Mouse (Mus musculus) urinary bladder, adult 18-20 months (tissue): ENCODE data around the gene Slc16a13.

ENCODE experiments used
- DNase-seq, 2 experiments: peaks; one replicate each; pipeline ENCODE4 v3.0.0; 2022; ENCODE audit warnings: low spot score in 2 of 2, mixed read lengths in 2 of 2

The Slc16a13 gene

GRCm38 (mm10) chr11:70232546-70232945 lies 11.7 kb upstream of the Slc16a13 start:
- DNase-seq: no peak

DNA sequence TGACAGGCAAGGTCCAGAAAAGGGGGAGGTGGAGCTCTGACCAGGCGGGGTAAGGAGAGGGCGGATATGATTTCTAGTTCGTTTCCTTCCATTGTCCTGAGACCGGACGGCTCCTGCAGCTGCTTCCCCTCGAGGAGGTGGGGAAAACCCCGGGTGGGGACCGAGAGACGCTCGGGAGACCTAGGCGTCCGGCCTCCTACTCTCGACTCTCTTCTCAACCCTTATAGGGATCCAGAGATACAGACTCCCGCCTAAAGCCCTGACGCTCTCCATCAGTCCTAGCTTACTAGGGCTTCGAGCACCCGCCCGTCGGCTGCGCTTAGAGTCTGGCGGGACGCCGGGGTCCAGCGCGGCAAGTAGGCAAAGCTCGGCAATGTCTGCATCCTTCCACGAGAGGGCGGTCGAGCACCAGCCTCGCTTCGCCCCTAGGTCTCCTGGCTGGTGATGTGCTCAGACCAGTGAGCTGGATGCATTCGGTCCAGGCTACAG lies 9.4 kb upstream of the Slc16a13 start:
- DNase-seq: peak; percentile 67 to 68

- no peak for DNase-seq
These were observed 8.6 kb upstream of the Slc16a13 start, which contains the start of gene Bcl6b for GRCm38 (mm10) chr11:70229260-70230010. Gene Bcl6b (minus strand): TSS chr11:70229798.

DNA sequence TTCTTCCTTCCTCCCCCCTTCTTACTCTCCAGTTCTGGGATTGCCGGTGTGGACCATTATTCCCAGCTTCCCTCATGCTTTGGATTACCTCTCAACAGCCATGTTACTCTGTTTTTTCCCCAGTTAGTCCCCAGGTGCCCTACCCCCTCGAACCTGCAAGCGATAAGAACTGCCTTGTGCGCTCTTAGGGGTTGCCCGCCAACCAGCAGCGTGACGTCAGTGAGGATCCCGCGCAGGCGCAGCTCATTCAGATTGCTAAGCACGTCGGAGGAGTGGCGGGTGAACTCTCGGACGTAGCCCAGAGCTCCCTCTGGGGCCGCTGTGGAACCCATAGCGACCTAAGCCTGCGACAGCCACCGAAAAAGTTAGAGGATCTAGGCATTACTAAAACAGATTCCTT lies 8.0 kb upstream of the Slc16a13 start:
- peak; percentile 54 to 70 for DNase-seq

DNA sequence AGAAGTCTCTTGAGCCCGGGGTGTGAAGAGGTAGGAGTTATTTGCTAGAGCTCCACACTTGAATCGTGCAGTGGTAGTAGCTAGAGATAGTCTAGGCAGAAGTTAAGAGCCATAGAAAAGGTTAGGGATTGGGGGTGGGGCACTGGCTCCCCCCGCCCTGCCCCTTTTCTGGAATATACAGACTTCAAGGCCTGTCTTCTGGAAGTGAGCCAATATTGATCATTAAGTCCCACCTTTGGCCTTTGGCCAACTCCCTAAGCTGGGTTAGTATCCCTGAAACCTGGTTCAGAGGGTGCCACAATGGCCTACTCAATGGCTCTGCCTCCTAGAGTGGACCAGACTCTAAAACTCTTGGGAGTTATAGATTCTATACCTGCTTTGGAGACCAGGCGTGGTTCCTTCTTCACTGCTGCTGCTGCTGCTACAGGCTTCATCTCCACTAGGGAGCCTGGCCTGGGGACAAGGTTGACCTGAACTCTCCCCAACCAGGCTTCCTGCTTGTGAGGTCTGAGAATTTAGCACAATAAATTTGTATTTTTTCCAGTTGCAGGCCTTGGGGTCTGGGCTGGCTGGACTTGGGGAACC lies 6.9 kb upstream of the Slc16a13 start:
- no peak for DNase-seq

DNA sequence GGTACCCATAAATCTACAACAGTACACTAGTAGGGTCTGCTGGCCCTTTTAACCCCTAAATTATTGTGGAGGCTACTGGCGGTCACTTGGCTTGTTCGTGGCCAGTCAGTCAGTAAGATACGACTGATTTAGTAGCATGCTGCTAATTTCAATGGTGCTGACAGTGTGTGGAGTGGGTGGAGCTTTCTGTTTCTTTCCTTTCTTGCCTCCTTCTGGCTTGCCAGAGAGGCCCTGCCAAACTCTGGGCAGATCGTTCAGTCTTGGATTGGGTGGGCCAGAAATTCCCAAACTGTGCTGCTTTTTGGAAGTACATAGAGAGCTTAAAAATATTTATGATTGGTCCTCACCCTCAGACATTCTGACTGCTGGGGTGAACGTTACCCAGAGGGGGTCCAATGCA lies 6.3 kb upstream of the Slc16a13 start:
- no peak for DNase-seq

DNA sequence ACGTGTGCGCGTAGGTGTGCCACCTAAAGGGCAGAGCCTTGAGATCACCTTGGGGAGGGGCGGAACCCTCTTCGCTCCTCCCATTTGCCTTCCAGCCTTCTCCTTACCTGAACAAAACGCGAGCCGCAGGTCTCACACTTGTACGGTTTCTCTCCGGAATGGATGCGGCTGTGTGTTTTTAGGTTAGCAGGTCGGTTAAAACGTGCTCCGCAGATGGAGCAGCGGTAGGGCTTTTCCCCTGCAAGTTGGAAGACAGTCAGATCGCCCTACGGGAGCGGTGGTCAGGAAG lies 5.7 kb upstream of the Slc16a13 start:
- DNase-seq: peak in 1 of 2 experiments; percentile 39

DNA sequence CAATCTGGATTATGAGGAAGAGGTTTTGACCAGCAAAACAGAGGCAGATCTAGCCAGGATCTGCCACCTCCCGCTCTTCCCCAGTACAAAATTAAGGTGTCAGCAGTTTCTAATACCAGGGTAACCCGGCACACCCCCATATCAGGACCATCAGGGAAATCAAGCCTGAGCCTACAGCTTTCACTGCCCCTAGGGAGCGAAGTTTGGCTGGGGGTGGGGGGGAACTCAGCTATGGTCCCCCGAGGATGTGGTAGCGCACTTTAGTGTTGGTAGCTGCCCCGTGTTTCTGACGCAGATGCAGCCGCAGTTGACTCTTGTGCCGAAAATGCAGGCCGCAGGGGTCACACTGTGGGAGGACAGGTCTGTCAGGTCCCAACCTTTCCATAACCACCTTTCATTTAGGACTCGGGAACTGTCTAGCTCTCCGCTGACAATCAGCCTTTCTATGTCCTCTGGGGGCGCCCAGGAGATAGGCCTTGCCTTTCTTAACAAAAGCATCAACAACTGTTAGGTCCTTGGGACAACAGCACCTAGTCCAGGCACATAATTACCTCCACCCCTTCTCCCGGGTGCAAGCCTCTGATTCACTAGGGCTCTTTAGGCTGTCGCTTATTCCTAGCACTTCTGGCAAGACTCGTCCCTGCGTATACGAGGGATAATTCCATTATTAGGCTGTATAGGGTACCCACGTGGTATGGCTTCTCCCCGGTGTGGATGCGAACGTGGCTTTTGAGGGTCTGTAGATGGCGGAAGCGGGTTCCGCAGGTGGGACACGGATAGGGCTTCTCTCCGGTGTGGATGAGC lies 5.1 kb upstream of the Slc16a13 start:
- DNase-seq: no peak

- DNase-seq: no peak
These were observed 2.9 kb upstream of the Slc16a13 start for GRCm38 (mm10) chr11:70223724-70224123.

DNA sequence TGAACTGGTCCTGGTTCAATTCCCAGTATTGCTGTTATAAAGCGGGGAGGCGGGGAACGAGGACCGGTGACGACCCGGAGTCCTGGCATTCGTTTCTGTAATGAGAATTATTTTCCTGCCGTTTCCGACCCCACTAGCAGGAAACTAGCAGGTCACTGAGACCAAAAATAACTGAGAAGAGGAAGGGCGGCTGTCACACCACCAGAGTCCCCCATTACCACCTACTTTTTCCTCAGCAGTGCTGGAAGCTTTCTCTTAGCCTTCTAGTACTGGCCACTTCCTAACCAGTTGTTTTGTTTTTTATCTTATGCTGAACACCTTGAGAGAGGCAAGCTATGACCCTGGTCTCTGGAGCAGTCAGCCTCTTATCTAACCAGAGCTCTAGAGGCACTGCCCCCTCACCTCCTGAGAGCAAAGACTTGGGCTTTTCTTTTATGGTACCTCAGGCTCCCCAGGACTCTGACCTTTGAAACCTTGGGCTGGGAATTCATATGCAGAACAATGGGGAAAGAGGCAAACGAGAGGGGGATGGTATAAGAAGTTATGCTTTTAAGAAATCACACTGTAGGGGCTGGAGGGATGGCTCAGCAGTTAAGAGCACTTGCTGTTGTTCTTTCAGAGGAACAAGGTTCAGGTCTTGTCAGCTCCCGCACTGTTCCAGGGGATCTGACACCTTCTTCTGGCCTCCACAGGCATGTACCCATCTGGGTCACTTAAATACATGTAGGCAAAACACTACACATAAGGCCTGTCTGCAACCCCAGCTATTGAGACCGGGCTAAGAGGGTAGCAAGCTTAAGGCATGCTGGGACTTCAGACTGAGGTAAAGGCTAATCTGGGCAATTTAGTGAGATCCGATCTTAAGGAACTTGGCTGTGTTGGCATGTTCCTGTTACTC lies 988 bp upstream of the Slc16a13 start:
- DNase-seq: no peak

- DNase-seq: no peak
These were observed 541 bp downstream of the Slc16a13 start for GRCm38 (mm10) chr11:70220323-70220722.

GRCm38 (mm10) chr11:70219873-70220272 lies 991 bp downstream of the Slc16a13 start:
- no peak for DNase-seq

DNA sequence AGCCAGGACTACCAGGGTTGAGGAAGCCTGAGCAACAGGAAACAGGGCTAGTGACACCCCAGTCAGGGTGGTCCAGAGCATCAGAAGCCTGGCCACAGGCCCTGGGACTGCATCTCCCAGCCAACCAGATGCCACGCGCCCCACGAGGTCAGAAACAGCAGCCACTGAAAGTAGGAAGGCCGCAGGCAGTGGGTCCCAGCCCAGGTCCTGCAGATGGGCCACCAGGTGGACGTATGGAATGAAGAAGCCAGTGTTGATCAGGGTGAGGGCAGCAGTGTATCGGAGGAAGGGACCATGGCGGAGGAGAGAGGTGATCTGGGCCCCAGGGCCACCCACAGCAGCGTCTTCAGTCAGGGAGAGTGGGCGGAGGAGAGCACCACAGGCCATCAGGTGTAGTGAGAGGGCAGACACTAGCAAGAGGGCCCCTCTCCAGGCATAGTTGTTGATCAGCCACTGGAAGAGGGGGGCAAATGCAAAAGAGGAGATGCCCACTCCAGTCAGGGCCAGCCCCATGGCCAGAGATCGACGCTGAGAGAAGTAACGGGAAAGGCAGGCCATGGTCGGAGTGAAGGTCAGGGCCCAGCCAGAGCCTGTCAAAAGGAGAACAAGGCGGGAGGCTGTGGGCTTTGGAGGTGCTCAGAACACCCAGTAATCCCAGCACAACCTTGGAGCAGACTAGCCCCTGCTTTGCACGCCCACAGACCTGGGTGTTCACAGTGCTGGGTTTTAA lies 2.0 kb downstream of the Slc16a13 start:
- DNase-seq: no peak

- DNase-seq: no peak
These were observed 2.8 kb downstream of the Slc16a13 start for GRCm38 (mm10) chr11:70218039-70218438.

DNA sequence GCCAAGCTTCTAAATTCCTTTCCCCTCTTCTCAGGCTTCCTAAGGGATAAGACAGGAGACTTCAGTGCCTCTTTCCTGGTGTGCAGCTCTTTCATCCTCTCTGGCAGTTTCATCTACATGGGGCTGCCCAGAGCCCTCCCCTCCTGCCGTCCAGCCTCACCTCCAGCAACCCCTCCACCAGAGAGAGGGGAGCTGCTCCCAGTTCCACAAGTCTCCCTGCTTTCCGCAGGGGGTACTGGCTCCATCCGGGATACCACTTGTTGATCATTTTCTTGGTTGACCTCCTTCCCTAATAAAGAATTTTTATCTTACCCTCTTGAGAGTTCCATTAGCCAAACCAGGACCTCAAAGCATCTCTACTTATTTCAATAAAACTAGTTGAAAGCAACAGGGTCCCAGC lies 4.8 kb downstream of the Slc16a13 start:
- DNase-seq: no peak

DNA sequence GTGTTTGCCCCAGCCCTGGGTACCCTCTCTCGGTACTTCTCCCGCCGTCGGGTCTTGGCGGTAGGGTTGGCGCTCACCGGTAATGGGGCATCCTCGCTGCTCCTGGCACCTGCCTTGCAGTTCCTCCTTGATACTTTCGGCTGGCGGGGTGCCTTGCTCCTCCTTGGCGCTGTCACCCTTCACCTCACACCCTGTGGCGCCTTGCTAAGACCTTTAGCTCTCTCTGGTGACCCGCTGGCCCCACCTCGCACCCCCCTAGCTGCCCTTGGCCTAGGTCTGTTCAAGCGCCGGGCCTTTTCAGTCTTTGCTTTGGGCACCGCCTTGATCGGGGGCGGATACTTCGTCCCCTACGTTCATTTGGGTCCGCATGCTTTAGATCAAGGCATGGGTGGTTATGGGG lies 5.6 kb downstream of the Slc16a13 start:
- no peak for DNase-seq

DNA sequence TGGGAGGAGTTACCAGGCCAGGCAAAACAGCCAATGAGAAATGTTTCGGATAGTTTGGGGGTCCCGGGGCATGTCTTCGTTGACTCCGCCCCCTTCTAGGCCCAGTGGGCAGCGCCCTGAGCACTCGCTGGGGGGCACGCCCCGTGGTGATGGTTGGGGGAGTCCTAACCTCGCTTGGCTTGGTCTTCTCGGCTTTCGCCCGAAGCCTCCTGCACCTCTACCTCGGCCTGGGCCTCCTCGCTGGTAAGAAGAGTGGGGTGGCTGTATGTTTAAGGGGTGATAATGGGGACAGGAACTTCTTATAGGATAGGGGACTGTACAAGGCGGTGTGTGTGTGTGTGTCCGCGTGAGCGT lies 6.0 kb downstream of the Slc16a13 start:
- DNase-seq: no peak

DNA sequence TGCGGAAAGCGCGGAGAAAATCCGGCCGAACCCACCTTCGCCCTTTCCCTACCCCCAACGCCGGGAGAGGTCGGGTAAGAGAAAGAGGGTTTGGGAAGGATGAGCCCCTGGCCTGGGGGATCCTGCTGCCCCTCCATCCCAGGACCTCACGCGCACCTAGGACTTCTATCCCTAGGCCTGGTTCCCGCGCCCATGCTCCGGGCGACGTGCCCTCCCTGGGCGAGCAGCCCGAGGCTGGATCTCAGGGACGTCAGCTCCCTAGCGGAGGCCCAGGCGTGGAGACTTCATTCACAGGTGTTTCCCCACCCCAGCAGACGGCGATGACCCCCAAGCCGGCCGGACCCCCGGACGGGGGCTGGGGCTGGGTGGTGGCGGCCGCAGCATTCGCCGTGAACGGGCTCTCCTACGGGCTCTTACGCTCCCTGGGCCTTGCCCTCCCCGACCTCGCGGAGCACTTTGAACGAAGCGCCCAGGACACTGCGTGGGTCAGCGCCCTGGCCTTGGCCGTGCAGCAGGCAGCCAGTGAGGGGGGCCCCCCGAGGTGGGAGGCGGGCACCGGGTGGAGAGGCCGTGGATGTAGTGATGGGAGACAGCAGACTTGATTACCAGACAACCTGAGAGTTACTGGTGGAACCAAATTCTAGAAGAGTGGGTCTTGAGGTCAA lies 6.5 kb downstream of the Slc16a13 start:
- no peak for DNase-seq

DNA sequence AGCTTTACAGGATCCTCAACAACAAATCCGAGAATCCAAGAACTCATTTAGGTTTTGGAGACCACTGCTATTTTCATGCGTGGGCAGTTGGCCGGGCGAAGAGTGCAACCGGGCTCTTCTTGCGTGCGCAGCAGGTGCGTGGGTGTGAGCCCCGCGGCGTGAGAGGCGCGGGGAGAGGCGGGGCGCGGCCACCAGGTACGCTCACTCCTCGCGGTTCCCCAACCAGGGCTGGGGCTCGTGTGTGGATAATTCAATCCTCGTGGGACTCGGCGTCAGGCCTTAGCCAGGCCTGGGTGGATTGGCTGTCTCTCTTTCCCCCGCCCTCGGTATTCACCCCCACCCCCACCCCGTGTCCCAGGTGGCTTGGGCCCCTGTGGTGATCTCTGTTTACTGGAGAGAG lies 7.1 kb downstream of the Slc16a13 start:
- DNase-seq: no peak

- peak; percentile 64 to 66 for DNase-seq
These were observed 8.0 kb downstream of the Slc16a13 start for GRCm38 (mm10) chr11:70212896-70213295.

GRCm38 (mm10) chr11:70212423-70212822 lies 8.4 kb downstream of the Slc16a13 start, which contains the start of gene Slc16a11:
Gene Slc16a11 (plus strand): TSS chr11:70212752.
- DNase-seq: no peak
